Mouse (Mus musculus) T-helper 1 cell (primary cell): ENCODE measurements at regions not wholly inside any gene's neighbourhood (a gene's known extent, or its start where the extent isn't known, plus 50 kb on each side); places are given as distances from the start of the nearest gene placed in this dataset.

ENCODE experiments used
- in situ Hi-C: fragments of 300-600 bp; cut with MboI, MseI; formaldehyde crosslinking; loops from one replicate; pipeline ENCODE4 v1.15.1; 2025; ENCODE audit warnings: high pct_unique_total_duplicates

- in situ Hi-C loops, result loop anchor here (10.0 kb wide), 1 partner anchor 1758 kb away; no protein-coding TSS in a partner anchor
These were observed 112.6 kb downstream of the Mrm1 start for GRCm38 (mm10) chr11:84706692-84707091.

GRCm38 (mm10) chr11:84701319-84702175, 117.8 kb downstream of the Mrm1 start:
- in situ Hi-C loops, result loop anchor here (10.0 kb wide), 1 partner anchor 1763 kb away; no protein-coding TSS in a partner anchor

GRCm38 (mm10) chr11:84697521-84697920, 121.8 kb downstream of the Mrm1 start:
- in situ Hi-C loops, result no loop called here

DNA sequence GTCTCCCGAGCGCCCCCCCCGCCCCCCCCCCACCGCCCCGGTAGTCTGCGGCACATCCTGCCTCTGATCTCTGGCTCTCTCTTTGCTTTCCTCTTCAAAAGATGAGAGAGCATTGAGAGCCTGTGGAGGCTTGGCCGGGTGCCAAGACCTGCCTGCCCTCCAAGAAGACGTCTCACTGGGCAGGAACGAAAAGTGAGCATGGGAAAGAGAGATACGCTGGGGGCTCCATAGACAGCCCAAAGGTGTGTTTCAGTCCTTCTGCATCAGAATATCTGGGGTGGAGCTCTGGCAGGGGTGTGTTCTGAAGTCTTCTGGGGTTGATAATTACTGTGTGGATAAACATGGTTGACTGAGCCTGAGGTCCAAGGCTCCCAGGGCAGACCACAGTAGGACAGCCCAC, 126.7 kb downstream of the Mrm1 start:
- in situ Hi-C loops, result no loop called here

GRCm38 (mm10) chr11:84691410-84692148, 127.7 kb downstream of the Mrm1 start:
- in situ Hi-C loops, result no loop called here

DNA sequence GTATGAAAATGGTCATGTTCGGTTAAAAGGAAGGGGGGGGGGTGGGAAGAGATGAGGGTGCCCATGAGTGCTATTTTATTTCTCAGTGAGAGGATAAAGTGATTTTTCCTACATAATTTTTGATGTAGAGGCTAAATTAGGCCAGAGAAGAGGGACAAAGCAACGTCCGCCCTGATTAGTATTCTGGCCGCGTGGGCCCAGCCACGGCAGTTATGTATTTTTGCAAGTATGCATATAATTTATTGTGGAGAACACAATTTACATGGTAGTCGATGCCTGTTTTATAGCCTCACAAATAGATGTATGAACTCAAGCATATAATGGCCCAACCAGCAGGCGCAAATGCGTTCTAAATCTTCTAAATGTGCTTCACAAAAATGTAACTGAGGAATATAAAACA, 132.8 kb downstream of the Mrm1 start:
- in situ Hi-C loops, result no loop called here

- in situ Hi-C loops, result no loop called here
These were observed 135.0 kb downstream of the Mrm1 start for GRCm38 (mm10) chr11:84684325-84684724.

DNA sequence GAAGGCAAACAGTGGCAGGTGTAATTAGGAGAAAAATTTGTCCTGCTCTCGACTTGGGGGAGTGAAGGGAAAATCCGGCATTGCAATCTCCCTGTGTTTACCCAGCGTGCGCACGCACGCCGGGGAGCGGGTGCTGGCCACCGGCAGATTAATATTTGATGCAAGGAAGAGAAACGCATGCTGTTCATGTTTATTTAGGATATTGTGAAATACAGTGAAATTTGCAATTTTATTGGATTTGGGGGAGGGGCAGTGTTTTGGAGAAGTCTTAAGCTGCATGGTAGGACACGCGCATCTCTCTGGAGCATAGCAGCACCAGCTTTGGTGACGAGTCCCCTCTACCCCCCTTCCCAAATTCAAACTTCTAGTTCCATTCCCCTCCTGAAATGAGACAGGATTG, 136.4 kb downstream of the Mrm1 start:
- in situ Hi-C loops, result no loop called here

DNA sequence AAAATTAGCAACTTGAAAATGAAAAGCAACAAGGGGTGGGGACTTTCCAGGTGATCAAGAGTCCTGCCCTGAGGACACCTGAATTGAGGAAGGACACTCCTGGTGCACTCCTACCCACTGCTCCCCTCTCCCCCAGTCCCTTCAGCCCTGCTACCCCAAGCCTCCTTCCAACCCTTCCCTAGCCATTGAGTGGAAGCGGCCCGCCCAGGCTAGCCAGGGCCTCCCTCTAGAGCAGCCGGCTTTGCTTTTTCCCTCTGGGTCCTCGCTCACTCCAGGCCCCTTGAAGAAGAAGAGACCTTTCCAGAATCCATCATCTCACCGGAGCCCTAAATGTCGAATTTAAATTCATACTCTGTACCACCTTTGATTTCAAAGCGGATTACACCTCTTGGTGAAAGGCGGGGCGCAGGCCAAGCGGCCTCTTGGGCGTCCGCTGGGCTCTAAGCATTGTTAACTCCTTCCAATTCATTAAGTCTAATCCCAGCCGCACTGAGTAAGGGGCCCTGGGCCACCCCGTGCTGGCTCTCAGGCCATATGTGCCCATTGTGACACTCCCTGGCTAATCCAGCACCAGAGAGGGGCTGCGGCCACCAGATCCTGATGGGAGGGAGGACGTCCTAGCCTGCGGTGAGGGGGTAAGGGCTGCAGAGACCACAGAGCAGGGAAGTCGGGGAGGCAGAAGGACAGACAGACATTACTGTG, 142.8 kb downstream of the Mrm1 start:
- in situ Hi-C loops, result no loop called here

DNA sequence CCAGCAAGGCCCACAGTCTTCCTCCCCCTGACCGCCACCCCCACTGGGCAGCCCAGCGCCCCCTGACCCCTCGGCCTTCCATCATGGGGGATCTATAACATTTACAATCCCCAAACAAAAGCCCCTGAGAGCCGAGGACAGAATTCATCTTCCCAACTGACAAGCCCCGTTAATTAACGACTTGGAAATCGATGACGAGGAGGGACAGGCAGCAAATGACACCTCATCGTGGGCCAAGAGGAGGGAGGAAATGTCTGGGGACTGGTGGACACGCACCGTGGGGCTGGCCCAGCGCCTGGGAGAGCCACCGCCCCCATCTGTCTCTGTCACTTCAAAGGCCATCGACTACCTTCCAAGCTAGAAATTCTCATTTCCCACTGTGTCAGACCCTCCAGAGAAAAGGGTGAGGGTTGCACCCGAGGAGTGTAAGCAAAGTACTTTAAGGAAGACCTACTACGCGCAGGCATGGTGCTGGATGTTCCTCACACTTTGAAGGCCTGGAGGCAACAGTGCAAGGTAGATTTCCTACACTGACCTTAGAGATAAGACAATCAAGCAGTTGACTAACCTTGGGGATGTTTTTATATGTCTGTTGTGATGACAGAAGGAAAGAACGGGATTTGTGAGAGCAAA, 146.4 kb downstream of the Mrm1 start:
- in situ Hi-C loops, result no loop called here

- in situ Hi-C loops, result no loop called here
These were observed 146.2 kb upstream of the Lhx1 start for GRCm38 (mm10) chr11:84671585-84671984.

- in situ Hi-C loops, result no loop called here
These were observed 142.4 kb upstream of the Lhx1 start for GRCm38 (mm10) chr11:84667711-84668110.

DNA sequence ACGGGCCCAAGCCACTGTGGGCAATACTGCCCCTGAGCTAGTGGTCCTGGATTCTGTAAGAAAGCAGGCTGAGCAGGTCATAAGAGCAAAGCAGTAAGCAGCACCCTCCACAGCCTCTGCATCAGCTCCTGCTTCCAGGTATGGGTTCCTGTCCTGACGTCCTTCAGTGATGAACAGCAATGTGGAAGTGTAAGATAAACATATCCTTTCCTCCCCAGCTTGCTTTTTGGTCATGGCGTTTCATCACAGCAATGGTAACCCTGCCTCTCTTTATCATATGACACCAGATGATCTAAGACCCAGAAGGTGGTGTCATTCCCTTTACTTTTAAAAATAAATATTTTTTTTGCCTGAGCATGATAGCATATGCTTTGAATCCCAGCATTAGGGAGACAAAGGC, 138.9 kb upstream of the Lhx1 start:
- in situ Hi-C loops, result no loop called here

- in situ Hi-C loops, result no loop called here
These were observed 136.6 kb upstream of the Lhx1 start for GRCm38 (mm10) chr11:84661981-84662380.

GRCm38 (mm10) chr11:84660877-84661276, 135.5 kb upstream of the Lhx1 start:
- in situ Hi-C loops, result no loop called here

DNA sequence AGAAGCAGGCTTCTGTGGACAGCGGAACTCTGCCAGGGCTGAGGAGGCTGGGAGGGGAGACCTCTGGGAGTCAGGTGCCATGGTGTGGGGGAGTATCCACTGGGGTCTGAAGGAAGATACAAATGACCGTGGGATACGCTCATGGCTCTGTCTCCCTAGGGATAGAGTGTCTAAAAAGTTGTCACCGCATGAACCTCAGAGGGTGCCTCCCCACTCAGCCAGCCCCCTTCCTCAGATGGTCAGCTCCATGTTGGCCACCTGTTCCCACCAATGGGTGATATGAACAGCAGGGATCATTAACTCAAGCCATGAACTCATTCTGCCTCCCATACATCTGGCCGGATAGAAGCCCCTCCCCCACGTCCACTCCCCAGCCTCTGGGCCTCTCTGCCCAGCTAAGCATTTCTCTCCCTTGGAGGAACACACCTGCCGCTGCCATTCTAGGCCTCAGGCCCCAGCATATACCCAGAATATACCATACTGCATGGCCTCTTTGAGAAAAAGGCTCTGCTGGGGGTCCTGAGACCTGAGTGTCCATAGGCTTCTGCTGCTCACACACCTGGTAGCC, 134.1 kb upstream of the Lhx1 start:
- in situ Hi-C loops, result no loop called here

DNA sequence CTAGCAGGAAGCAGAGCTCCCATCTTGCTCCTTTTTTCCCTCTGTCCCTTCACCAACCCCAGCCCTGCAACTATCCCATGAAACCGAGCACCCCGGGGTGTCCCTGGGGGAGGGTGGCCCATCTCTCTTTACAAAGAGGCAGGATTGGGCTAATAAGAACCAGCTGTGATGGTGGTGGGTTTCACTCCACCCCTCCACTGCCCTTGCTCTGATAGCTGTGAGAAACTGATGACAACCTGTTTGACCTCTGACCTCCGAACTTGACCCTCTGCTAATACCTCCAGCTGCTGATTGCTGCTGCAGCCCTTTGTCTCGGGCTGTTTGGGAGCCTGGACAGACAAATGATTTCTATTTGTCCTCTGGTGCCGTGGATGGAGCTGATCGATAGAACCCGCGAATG, 128.1 kb upstream of the Lhx1 start:
- in situ Hi-C loops, result no loop called here

DNA sequence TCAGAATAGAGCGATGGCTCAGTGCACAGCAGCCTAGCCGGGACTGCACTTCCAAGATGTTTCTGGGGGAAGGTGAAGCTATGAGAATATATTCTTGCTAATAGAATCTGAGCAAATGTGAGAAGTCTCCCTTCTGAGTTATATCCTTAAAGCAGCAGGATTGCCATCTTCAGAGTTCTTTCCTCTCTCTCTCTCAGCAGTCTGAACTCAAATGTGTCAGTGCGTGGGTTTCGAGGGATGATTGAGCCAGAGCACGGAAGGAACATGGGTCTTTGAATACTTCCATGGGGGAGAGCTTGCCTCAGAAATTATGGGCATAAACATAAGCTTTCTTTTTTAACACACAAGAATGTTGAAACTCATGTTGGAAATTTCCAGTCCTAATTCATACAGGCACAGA, 123.6 kb upstream of the Lhx1 start:
- in situ Hi-C loops, result no loop called here

DNA sequence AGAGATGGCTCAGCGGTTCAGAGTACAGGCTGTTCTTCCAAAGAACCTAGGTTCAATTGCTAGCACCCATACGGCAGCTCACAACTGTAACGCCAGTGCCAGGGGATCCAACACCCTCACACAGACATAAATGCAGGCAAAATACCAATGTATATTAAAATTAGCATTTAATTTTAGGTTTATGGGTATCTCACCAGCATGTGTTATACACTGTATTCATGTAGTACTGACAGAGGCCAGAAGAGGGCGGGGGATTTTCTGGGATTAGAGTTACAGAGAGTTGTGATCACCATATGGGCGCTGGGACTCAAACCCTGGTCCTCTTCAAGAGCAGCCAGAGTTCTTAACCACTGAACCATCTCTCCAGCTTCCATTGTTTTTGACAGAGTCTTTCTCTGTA, 121.8 kb upstream of the Lhx1 start:
- in situ Hi-C loops, result no loop called here

- in situ Hi-C loops, result no loop called here
These were observed 117.7 kb upstream of the Lhx1 start for GRCm38 (mm10) chr11:84643107-84643372.

DNA sequence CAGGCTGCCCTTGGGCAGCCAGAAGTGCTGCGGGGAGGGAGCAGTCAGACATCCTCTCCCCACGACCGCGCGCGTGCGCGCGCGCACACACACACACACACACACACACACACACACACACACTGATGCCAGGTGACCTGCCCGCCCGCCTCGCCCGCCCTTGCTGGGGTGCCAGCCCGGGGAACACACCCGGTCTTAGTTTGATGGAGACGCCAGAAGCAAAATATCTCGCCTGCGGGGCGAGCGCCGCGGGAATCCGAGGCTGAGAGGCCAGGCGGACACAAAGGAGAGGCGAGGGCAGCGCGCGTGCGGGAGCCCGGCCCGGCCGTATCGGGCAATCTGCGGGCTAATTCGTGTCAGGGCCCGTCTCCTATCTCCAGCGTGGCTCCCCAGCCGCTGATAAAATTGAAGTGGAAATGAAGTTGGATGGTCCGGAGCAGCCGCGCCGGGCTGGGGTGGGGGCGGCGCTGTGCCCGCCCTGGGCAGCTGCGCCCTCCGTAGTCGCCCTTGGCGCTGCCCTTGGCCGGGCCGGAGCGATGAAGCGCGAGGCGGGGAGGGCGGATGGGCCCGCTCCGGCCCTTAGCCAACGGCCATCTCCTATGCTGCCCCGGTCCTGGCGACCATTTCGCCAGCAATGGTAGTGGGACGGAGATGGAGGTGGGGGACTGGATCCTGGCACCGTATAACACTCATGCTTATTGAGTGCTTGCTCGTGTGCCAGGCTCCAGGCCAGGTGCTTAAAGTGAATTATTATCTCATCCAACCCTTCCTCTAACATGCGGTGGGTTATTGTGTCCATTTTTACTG, 117.2 kb upstream of the Lhx1 start:
- in situ Hi-C loops, result no loop called here
